Mouse (Mus musculus): Measurements from ENCODE around the gene D11Wsu47e.

GRCm38 (mm10) chr11:113697571-113697970 is 13.4 kb downstream of the D11Wsu47e start:
- TF ChIP-seq CTCF (IDR thresholded peaks at IDR 0.05; ENCODE audit: low read depth) = no peak
- TF ChIP-seq EP300 (IDR thresholded peaks at IDR 0.05; ENCODE audit: low read depth) = no peak
